Mouse (Mus musculus): ENCODE measurements around the gene Gna13. TPM values are rescaled to one million over a fixed set of nuclear protein-coding genes. Genes with fewer than 3 reads are reported as not detected.

Gene Gna13
- polyA plus RNA-seq, 1 experiment: 24.1 TPM

GRCm38 (mm10) chr11:109320361-109320933 lies 42.2 kb upstream of the Gna13 start:
- H3K4me2 ChIP-seq (ENCODE audit: low read depth): no peak overlapping the region
- H3K79me2 ChIP-seq (ENCODE audit: control insufficient read depth, insufficient read depth): no peaks in the 10 kb centered on the region
- no peaks in the 10 kb centered on the region for H3K36me3 ChIP-seq (ENCODE audit: control insufficient read depth, insufficient read depth)
- H3ac ChIP-seq (ENCODE audit: control insufficient read depth, insufficient read length): no peak overlapping the region
- H3K27me3 ChIP-seq (ENCODE audit: control insufficient read depth, insufficient read depth, insufficient read length): no peaks in the 10 kb centered on the region
- TF ChIP-seq MYOG (IDR thresholded peaks at IDR 0.05; ENCODE audit: control insufficient read depth in 1 of 3, insufficient read depth in 1 of 3, insufficient read length in 2 of 3, low read depth in 2 of 3) (no peak), POLR2AphosphoS2 (IDR thresholded peaks at IDR 0.05; ENCODE audit: insufficient read length, low read depth) (no peak), TCF3 (IDR thresholded peaks at IDR 0.05; ENCODE audit: insufficient read length, low read depth) (no peak), REST (IDR thresholded peaks at IDR 0.05; ENCODE audit: insufficient read depth, insufficient read length) (no peak), POLR2A (IDR thresholded peaks at IDR 0.05; ENCODE audit: insufficient read length, low read depth) (no peak), MYOD1 (IDR thresholded peaks at IDR 0.05; ENCODE audit: control insufficient read depth in 1 of 3, insufficient read length in 2 of 3, low read depth in 2 of 3) (no peak), SRF (IDR thresholded peaks at IDR 0.05; ENCODE audit: control insufficient read depth, insufficient read length, low read depth) (no peak), USF1 (IDR thresholded peaks at IDR 0.05; ENCODE audit: low read depth) (no peak), CEBPB (IDR thresholded peaks at IDR 0.05; ENCODE audit: insufficient read depth, poor library complexity, severe bottlenecking) (no peak), E2F4 (IDR thresholded peaks at IDR 0.05; ENCODE audit: insufficient read depth) (no peak), TCF12 (IDR thresholded peaks at IDR 0.05; ENCODE audit: insufficient read depth, poor library complexity, severe bottlenecking) (no peak), MAX (IDR thresholded peaks at IDR 0.05; ENCODE audit: low read depth) (no peak)
- H3K4me3 ChIP-seq: no peak overlapping the region

- Histone ChIP-seq H3K36me3 (ENCODE audit: control insufficient read depth, insufficient read depth) (no peaks in the 10 kb centered on the region), H3K27me3 (ENCODE audit: control insufficient read depth, insufficient read depth, insufficient read length) (no peaks in the 10 kb centered on the region), H3K4me2 (ENCODE audit: low read depth) (no peak overlapping the region), H3K79me2 (ENCODE audit: control insufficient read depth, insufficient read depth) (no peaks in the 10 kb centered on the region), H3K4me3 (no peak overlapping the region), H3ac (ENCODE audit: control insufficient read depth, insufficient read length) (no peak overlapping the region)
- TF ChIP-seq USF1 (IDR thresholded peaks at IDR 0.05; ENCODE audit: low read depth) (no peak), MAX (IDR thresholded peaks at IDR 0.05; ENCODE audit: low read depth) (no peak), TCF12 (IDR thresholded peaks at IDR 0.05; ENCODE audit: insufficient read depth, poor library complexity, severe bottlenecking) (no peak), POLR2AphosphoS2 (IDR thresholded peaks at IDR 0.05; ENCODE audit: insufficient read length, low read depth) (no peak), MYOG (IDR thresholded peaks at IDR 0.05; ENCODE audit: control insufficient read depth in 1 of 3, insufficient read depth in 1 of 3, insufficient read length in 2 of 3, low read depth in 2 of 3) (no peak), REST (IDR thresholded peaks at IDR 0.05; ENCODE audit: insufficient read depth, insufficient read length) (no peak), CEBPB (IDR thresholded peaks at IDR 0.05; ENCODE audit: insufficient read depth, poor library complexity, severe bottlenecking) (no peak), MYOD1 (IDR thresholded peaks at IDR 0.05; ENCODE audit: control insufficient read depth in 1 of 3, insufficient read length in 2 of 3, low read depth in 2 of 3) (no peak), SRF (IDR thresholded peaks at IDR 0.05; ENCODE audit: control insufficient read depth, insufficient read length, low read depth) (no peak), E2F4 (IDR thresholded peaks at IDR 0.05; ENCODE audit: insufficient read depth) (no peak)
Measured at GRCm38 (mm10) chr11:109326270-109326669, 36.4 kb upstream of the Gna13 start.

GRCm38 (mm10) chr11:109327381-109327780 lies 35.2 kb upstream of the Gna13 start:
- no peak overlapping the region for H3ac ChIP-seq (ENCODE audit: control insufficient read depth, insufficient read length)
- no peaks in the 10 kb centered on the region for H3K27me3 ChIP-seq (ENCODE audit: control insufficient read depth, insufficient read depth, insufficient read length)
- H3K36me3 ChIP-seq (ENCODE audit: control insufficient read depth, insufficient read depth): no peaks in the 10 kb centered on the region
- H3K79me2 ChIP-seq (ENCODE audit: control insufficient read depth, insufficient read depth): no peaks in the 10 kb centered on the region
- no peak overlapping the region for H3K4me2 ChIP-seq (ENCODE audit: low read depth)
- TF ChIP-seq POLR2A (IDR thresholded peaks at IDR 0.05; ENCODE audit: insufficient read length, low read depth) (no peak), CEBPB (IDR thresholded peaks at IDR 0.05; ENCODE audit: insufficient read depth, poor library complexity, severe bottlenecking) (no peak), TCF3 (IDR thresholded peaks at IDR 0.05; ENCODE audit: insufficient read length, low read depth) (no peak), REST (IDR thresholded peaks at IDR 0.05; ENCODE audit: insufficient read depth, insufficient read length) (no peak), TCF12 (IDR thresholded peaks at IDR 0.05; ENCODE audit: insufficient read depth, poor library complexity, severe bottlenecking) (no peak), POLR2AphosphoS2 (IDR thresholded peaks at IDR 0.05; ENCODE audit: insufficient read length, low read depth) (no peak), E2F4 (IDR thresholded peaks at IDR 0.05; ENCODE audit: insufficient read depth) (no peak)
- no peak overlapping the region for H3K4me3 ChIP-seq

GRCm38 (mm10) chr11:109327952-109328351 lies 34.7 kb upstream of the Gna13 start:
- no peak for TF ChIP-seq POLR2A (IDR thresholded peaks at IDR 0.05; ENCODE audit: insufficient read length, low read depth)
- no peak for TF ChIP-seq TCF12 (IDR thresholded peaks at IDR 0.05; ENCODE audit: insufficient read depth, poor library complexity, severe bottlenecking)
- no peak for TF ChIP-seq MAX (IDR thresholded peaks at IDR 0.05; ENCODE audit: low read depth)
- TF ChIP-seq SRF (IDR thresholded peaks at IDR 0.05; ENCODE audit: control insufficient read depth, insufficient read length, low read depth): no peak
- TF ChIP-seq TCF3 (IDR thresholded peaks at IDR 0.05; ENCODE audit: insufficient read length, low read depth): no peak
- TF ChIP-seq MYOG (IDR thresholded peaks at IDR 0.05; ENCODE audit: control insufficient read depth in 1 of 3, insufficient read depth in 1 of 3, insufficient read length in 2 of 3, low read depth in 2 of 3): no peak
- no peak for TF ChIP-seq MYOD1 (IDR thresholded peaks at IDR 0.05; ENCODE audit: control insufficient read depth in 1 of 3, insufficient read length in 2 of 3, low read depth in 2 of 3)
- no peak for TF ChIP-seq POLR2AphosphoS2 (IDR thresholded peaks at IDR 0.05; ENCODE audit: insufficient read length, low read depth)
- TF ChIP-seq REST (IDR thresholded peaks at IDR 0.05; ENCODE audit: insufficient read depth, insufficient read length): no peak
- no peak for TF ChIP-seq CEBPB (IDR thresholded peaks at IDR 0.05; ENCODE audit: insufficient read depth, poor library complexity, severe bottlenecking)
- TF ChIP-seq E2F4 (IDR thresholded peaks at IDR 0.05; ENCODE audit: insufficient read depth): no peak
- no peak for TF ChIP-seq USF1 (IDR thresholded peaks at IDR 0.05; ENCODE audit: low read depth)
- Histone ChIP-seq H3K79me2 (ENCODE audit: control insufficient read depth, insufficient read depth) (no peaks in the 10 kb centered on the region), H3K4me3 (no peak overlapping the region), H3K27me3 (ENCODE audit: control insufficient read depth, insufficient read depth, insufficient read length) (no peaks in the 10 kb centered on the region), H3K36me3 (ENCODE audit: control insufficient read depth, insufficient read depth) (no peaks in the 10 kb centered on the region), H3K4me2 (ENCODE audit: low read depth) (no peak overlapping the region), H3ac (ENCODE audit: control insufficient read depth, insufficient read length) (no peak overlapping the region)
